Mouse (Mus musculus) E14TG2a.4 (cell line): Measurements from ENCODE around the gene Gm28038.
A peak's percentile ranks its signal among the peaks of the same experiment; 100 is the strongest.

Experiments used
- H3K27me3 ChIP-seq: 2 replicates; pipeline ENCODE4 v1.6.1; 2014; ENCODE audit warnings: low read length, control low read depth; ENCODE audit not compliant: insufficient read depth
- H3K36me3 ChIP-seq: 2 replicates; pipeline ENCODE4 v1.6.1; 2014; ENCODE audit warnings: low read length, control low read depth; ENCODE audit not compliant: insufficient read depth
- H3K4me1 ChIP-seq: replicated peaks from 2 replicates; pipeline ENCODE4 v1.6.1; 2014; ENCODE audit warnings: low read depth, low read length, control low read depth
- H3K4me3 ChIP-seq: replicated peaks from 2 replicates; pipeline ENCODE4 v1.5.1; 2014; ENCODE audit warnings: mild to moderate bottlenecking, low read length
- H3K9me3 ChIP-seq: 2 replicates; pipeline ENCODE4 v1.6.1; 2014; ENCODE audit warnings: low read length, control low read depth
- CTCF ChIP-seq: conservative IDR thresholded peaks from 2 replicates; pipeline ENCODE4 v1.5.1; 2014; ENCODE audit warnings: low read length
- NANOG ChIP-seq: IDR thresholded peaks from 2 replicates; pipeline ENCODE4 v1.6.1; 2014; ENCODE audit warnings: borderline replicate concordance, low read length, mixed read lengths
- POU5F1 ChIP-seq: IDR thresholded peaks from 2 replicates; pipeline ENCODE4 v1.6.1; 2014; ENCODE audit warnings: low read length, borderline replicate concordance

The Gm28038 gene

GRCm38 (mm10) chr2:30280743-30281142 lies at the start of gene Gm28038:
TSS of gene Gm28038 (plus strand) at chr2:30281043.
- H3K4me3 ChIP-seq, result no peak within 1 kb of the TSS
- H3K27me3 ChIP-seq, result no peaks in the 10 kb centered on the region
- no peaks in the 10 kb centered on the region for H3K9me3 ChIP-seq
- no peak for TF ChIP-seq POU5F1
- TF ChIP-seq CTCF, result no peak
- TF ChIP-seq NANOG, result no peak
- peaks cover 20% of the 10 kb centered on the region for H3K36me3 ChIP-seq
- peaks cover 24% of the 10 kb centered on the region for H3K4me1 ChIP-seq

DNA sequence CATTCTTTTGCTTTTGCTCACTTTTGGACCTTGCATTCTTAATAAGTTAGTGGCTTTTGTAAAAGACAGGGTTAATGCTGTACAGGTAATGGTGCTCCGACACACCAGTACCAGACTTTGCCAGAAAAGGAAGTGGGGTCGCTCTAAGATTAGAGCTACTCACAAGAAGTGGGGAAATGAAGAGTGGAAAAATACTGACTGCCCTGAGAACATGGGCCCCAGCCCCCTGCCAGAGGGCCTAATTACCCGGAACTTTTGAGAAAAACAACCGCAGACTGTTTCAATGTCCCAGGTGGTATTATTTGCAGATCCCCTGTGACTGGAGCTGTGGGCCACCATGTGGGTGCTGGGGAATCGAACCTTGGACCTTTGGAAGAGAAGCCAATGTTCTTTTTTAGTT lies 45.2 kb upstream of the Gm28038 start:
- H3K9me3 ChIP-seq, result peaks cover 61% of the 10 kb centered on the region
- no peak for TF ChIP-seq POU5F1
- TF ChIP-seq NANOG, result no peak
- no peak for TF ChIP-seq CTCF
- peaks cover 19% of the 10 kb centered on the region for H3K36me3 ChIP-seq
- H3K4me1 ChIP-seq, result peaks cover 37% of the 10 kb centered on the region
- H3K4me3 ChIP-seq, result no peak overlapping the region
- no peaks in the 10 kb centered on the region for H3K27me3 ChIP-seq

GRCm38 (mm10) chr2:30236426-30237198 lies 44.2 kb upstream of the Gm28038 start:
- TF ChIP-seq NANOG (no peak), CTCF (no peak), POU5F1 (no peak)
- peaks cover 29% of the 10 kb centered on the region for H3K36me3 ChIP-seq
- peaks cover 51% of the 10 kb centered on the region for H3K9me3 ChIP-seq
- peak overlapping the region; percentile 93 for H3K4me3 ChIP-seq
- H3K4me1 ChIP-seq, result peaks cover 47% of the 10 kb centered on the region
- no peaks in the 10 kb centered on the region for H3K27me3 ChIP-seq

GRCm38 (mm10) chr2:30237199-30237880 lies 43.5 kb upstream of the Gm28038 start, which contains the start of gene Lrrc8a:
TSS of gene Lrrc8a (plus strand) at chr2:30237715.
- TF ChIP-seq CTCF (no peak), POU5F1 (no peak), NANOG (no peak)
- Histone ChIP-seq H3K4me1 (peaks cover 54% of the 10 kb centered on the region), H3K27me3 (no peaks in the 10 kb centered on the region), H3K36me3 (peaks cover 31% of the 10 kb centered on the region), H3K9me3 (peaks cover 44% of the 10 kb centered on the region), H3K4me3 (peak within 1 kb of the TSS; percentile 93)

GRCm38 (mm10) chr2:30237881-30238280 lies 43.0 kb upstream of the Gm28038 start:
- Histone ChIP-seq H3K9me3 (peaks cover 38% of the 10 kb centered on the region), H3K36me3 (peaks cover 31% of the 10 kb centered on the region), H3K27me3 (no peaks in the 10 kb centered on the region), H3K4me3 (peak overlapping the region; percentile 93), H3K4me1 (peaks cover 59% of the 10 kb centered on the region)
- TF ChIP-seq CTCF, result no peak
- no peak for TF ChIP-seq POU5F1
- TF ChIP-seq NANOG, result no peak

DNA sequence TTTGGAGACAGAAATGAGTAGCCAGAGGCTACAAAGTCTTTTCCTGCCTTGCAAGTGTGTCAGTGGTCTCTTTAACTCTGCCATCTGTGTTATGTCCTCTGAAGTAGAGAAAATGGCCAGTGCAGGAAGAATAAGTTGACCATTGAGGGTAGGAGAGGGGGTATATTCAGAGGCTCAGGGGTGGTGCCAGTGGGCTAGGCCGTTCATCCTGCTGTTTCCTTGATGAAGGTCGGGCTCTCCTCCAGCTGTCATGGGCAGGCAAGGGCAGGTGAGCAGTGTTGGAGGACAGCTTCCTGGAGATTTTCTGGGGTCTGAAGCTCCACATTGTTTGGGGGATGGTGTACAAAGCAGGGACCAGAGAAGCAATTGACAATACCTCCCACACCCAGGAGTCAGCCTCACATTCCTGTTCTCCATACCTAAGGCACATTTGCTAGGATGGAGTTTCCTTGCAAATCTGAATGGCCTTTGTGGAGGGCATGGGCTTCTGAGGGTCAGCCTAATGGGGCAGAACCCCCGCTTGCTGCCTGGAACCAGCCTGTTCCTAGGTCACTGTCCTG lies 41.9 kb upstream of the Gm28038 start:
- peak overlapping the region; percentile 93 for H3K4me3 ChIP-seq
- H3K36me3 ChIP-seq, result peaks cover 39% of the 10 kb centered on the region
- H3K9me3 ChIP-seq, result peaks cover 27% of the 10 kb centered on the region
- peaks cover 70% of the 10 kb centered on the region for H3K4me1 ChIP-seq
- TF ChIP-seq CTCF (no peak), NANOG (no peak), POU5F1 (no peak)
- H3K27me3 ChIP-seq, result no peaks in the 10 kb centered on the region

- peaks cover 78% of the 10 kb centered on the region for H3K4me1 ChIP-seq
- TF ChIP-seq NANOG (no peak), POU5F1 (no peak), CTCF (no peak)
- peaks cover 19% of the 10 kb centered on the region for H3K9me3 ChIP-seq
- H3K36me3 ChIP-seq, result peaks cover 46% of the 10 kb centered on the region
- H3K4me3 ChIP-seq, result no peak overlapping the region
- H3K27me3 ChIP-seq, result no peaks in the 10 kb centered on the region
Measured at GRCm38 (mm10) chr2:30239777-30240176, 41.1 kb upstream of the Gm28038 start.

DNA sequence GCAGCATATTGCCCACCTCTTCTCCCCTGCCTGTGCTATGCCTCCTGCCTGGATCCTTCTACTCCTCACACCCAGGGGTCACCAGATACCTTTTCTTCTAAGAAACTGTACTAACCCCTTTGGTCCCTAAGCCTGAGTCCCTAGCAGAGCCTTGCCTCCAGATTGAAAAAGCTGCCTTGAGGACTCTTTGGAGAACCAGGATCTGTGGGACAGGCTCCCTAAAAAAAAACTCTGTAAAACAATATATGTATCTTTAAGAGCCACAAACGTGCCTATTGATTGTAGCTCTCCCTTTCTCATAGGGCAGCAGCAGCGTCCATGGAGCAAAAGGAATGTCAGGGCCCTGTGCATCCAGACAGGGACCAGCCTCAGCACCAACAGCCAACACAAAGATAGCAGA lies 40.6 kb upstream of the Gm28038 start, which contains the start of gene Gm28035:
Gene Gm28035 (plus strand): TSS at position 301 of the 400 bp plus-strand sequence.
- Histone ChIP-seq H3K27me3 (no peaks in the 10 kb centered on the region), H3K9me3 (peaks cover 15% of the 10 kb centered on the region), H3K4me3 (no peak within 1 kb of the TSS), H3K36me3 (peaks cover 49% of the 10 kb centered on the region), H3K4me1 (peaks cover 82% of the 10 kb centered on the region)
- no peak for TF ChIP-seq NANOG
- TF ChIP-seq POU5F1, result no peak
- no peak for TF ChIP-seq CTCF
